Mouse (Mus musculus) heart, postnatal 0 days (tissue): ENCODE measurements around the gene Rab26. TPM values are rescaled to one million over a fixed set of nuclear protein-coding genes. Genes with fewer than 3 reads are reported as not detected.

ENCODE experiments used
- ATAC-seq: fragments of 200-750 bp; cut with Nextera tagmentation; 2 replicates; pipeline ENCODE4 v1.8.0; 2017; ENCODE audit warnings: low read depth, moderate number of reproducible peaks, moderate library complexity; ENCODE audit not compliant: insufficient read depth
- DNase-seq: peaks from one replicate; pipeline ENCODE4 v3.0.0-alpha.2; 2016; ENCODE audit warnings: low spot score
- H3K27ac ChIP-seq: fragments of 300-500 bp; sonication (generic); 2 replicates; pipeline ENCODE4 v1.5.1; 2014; ENCODE audit warnings: low read depth, mild to moderate bottlenecking
- H3K27me3 ChIP-seq: fragments of 300-500 bp; sonication (generic); 2 replicates; pipeline ENCODE4 v1.6.1; 2014; ENCODE audit warnings: low read length, mixed read lengths; ENCODE audit not compliant: control insufficient read depth, insufficient read depth
- H3K36me3 ChIP-seq: fragments of 300-500 bp; sonication (generic); replicated peaks from 2 replicates; pipeline ENCODE4 v1.6.1; 2014; ENCODE audit warnings: low read length, mixed read lengths; ENCODE audit not compliant: control insufficient read depth, insufficient read depth
- H3K4me1 ChIP-seq: fragments of 300-500 bp; sonication (generic); 2 replicates; pipeline ENCODE4 v1.6.1; 2014; ENCODE audit warnings: antibody characterized with exemption; ENCODE audit not compliant: control insufficient read depth, insufficient read depth
- H3K4me2 ChIP-seq: fragments of 300-500 bp; sonication (generic); 2 replicates; pipeline ENCODE4 v1.6.1; 2014; ENCODE audit warnings: low read depth, mild to moderate bottlenecking, low read length, moderate library complexity
- H3K4me3 ChIP-seq: fragments of 300-500 bp; sonication (generic); 2 replicates; pipeline ENCODE4 v1.5.1; 2014; ENCODE audit warnings: low read depth, low read length
- H3K9ac ChIP-seq: fragments of 300-500 bp; sonication (generic); replicated peaks from 2 replicates; pipeline ENCODE4 v1.6.1; 2014; ENCODE audit warnings: low read depth, low read length, mixed read lengths
- H3K9me3 ChIP-seq: fragments of 300-500 bp; sonication (generic); replicated peaks from 2 replicates; pipeline ENCODE4 v1.6.1; 2016; ENCODE audit warnings: low read length; ENCODE audit not compliant: control insufficient read depth
- CTCF ChIP-seq: IDR thresholded peaks from 2 replicates; pipeline ENCODE4 v1.5.1; 2016; ENCODE audit warnings: antibody characterized with exemption, control low read depth, low read depth
- EP300 ChIP-seq: IDR thresholded peaks from 2 replicates; pipeline ENCODE4 v1.6.1; 2016; ENCODE audit warnings: antibody characterized with exemption, low read depth
- WGBS: fragments of 180-500 bp; shearing (Covaris S2); extraction: QIAGEN DNeasy Blood & Tissue Kit; methylation state at CpG from one replicate; pipeline ENCODE4 v1.1.7; 2014; 5-methylcytosine and 5-hydroxymethylcytosine counted together
- polyA plus RNA-seq: library from polyadenylated mRNA; unstranded; fragments of >200 nt; fragmentation: Nextera tagmentation; extraction: Ambion mirVana; gene quantifications from 2 replicates; pipeline ENCODE4 v1.2.1, GENCODE M21; 2015
- total RNA-seq: library from RNA; depleted of rRNA; stranded (reverse); fragments of >200 nt; gene quantifications from 2 replicates; pipeline ENCODE4 v1.2.3, GENCODE M21; 2014; ENCODE audit warnings: low replicate concordance

The Rab26 gene
- total and polyA plus RNA-seq, 2 experiments from 2014 or later: 0.46 TPM; not detected in 1

- H3K36me3 ChIP-seq: no peaks in the 10 kb centered on the region
- ATAC-seq (no peak), DNase-seq (no peak)
- 62% methylated on average over 3 of the region's 3 CpGs for WGBS
- H3K9me3 ChIP-seq: no peaks in the 10 kb centered on the region
- no peak overlapping the region for H3K4me2 ChIP-seq
- H3K4me3 ChIP-seq: no peak overlapping the region
- H3K9ac ChIP-seq: no peak overlapping the region
- peaks cover 13% of the 10 kb centered on the region for H3K4me1 ChIP-seq
- H3K27ac ChIP-seq: no peak overlapping the region
- H3K27me3 ChIP-seq: no peaks in the 10 kb centered on the region
- TF ChIP-seq CTCF (no peak), EP300 (no peak)
Measured at GRCm38 (mm10) chr17:24546234-24546633, 12.2 kb upstream of the Rab26 start.

- H3K4me1 ChIP-seq: 0 out of 2 replicates have a peak, but pooled peaks cover 4% of the 10 kb centered on the region
- H3K4me3 ChIP-seq: no peak overlapping the region
- H3K4me2 ChIP-seq: no peak overlapping the region
- no peak overlapping the region for H3K9ac ChIP-seq
- WGBS: 89% methylated on average over 2 of the region's 2 CpGs
- no peaks in the 10 kb centered on the region for H3K9me3 ChIP-seq
- DNase-seq: no peak
- ATAC-seq: no peak
- H3K36me3 ChIP-seq: no peaks in the 10 kb centered on the region
- no peaks in the 10 kb centered on the region for H3K27me3 ChIP-seq
- H3K27ac ChIP-seq: no peak overlapping the region
- TF ChIP-seq EP300: no peak
- 0 out of 2 replicates have a peak, but pooled peaks have one; percentile 2 for TF ChIP-seq CTCF
Measured at GRCm38 (mm10) chr17:24545247-24545646, 11.2 kb upstream of the Rab26 start.

DNA sequence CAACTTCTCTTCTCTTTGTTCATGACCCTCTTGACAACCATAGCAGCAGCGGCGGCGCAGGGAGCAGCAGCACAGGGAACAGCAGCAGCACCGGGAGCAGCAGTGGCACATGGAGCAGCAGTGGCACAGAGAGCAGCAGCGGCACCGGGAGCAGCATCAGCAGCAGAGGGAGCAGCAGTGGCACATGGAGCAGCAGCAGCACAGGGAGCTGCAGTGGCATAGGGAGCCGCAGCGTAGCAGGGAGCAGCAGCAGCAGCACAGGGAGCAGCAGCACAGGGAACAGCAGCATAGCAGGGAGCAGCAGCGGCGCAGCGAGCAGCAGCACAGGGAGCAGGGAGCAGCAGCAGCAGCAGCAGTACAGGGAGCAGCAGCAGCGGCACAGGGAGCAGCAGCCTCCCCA is 10.6 kb upstream of the Rab26 start:
- Histone ChIP-seq H3K4me2 (no peak overlapping the region), H3K4me3 (no peak overlapping the region), H3K9ac (no peak overlapping the region; the same call in 1 of the 2 replicates)

GRCm38 (mm10) chr17:24540375-24540774 is 6.4 kb upstream of the Rab26 start:
- peak; percentile 64 for DNase-seq
- H3K4me3 ChIP-seq: no peak overlapping the region
- TF ChIP-seq EP300 (no peak), CTCF (peak; percentile 70)
- no peak overlapping the region for H3K27ac ChIP-seq
- H3K4me1 ChIP-seq: no peaks in the 10 kb centered on the region
- H3K27me3 ChIP-seq: no peaks in the 10 kb centered on the region
- H3K9me3 ChIP-seq: no peaks in the 10 kb centered on the region
- 9% methylated on average over 3 of the region's 3 CpGs for WGBS
- H3K9ac ChIP-seq: no peak overlapping the region
- H3K4me2 ChIP-seq: no peak overlapping the region
- H3K36me3 ChIP-seq: no peaks in the 10 kb centered on the region
- peak; percentile 67 for ATAC-seq

More for the DNA sequence above, 10.6 kb upstream of the Rab26 start:
- H3K9me3 ChIP-seq: no peaks in the 10 kb centered on the region
- WGBS: 18% methylated on average over 12 of the region's 12 CpGs
- H3K4me1 ChIP-seq: 0 out of 2 replicates have a peak, but pooled peaks cover 4% of the 10 kb centered on the region
- no peak for ATAC-seq
- no peak overlapping the region for H3K27ac ChIP-seq
- TF ChIP-seq CTCF: no peak
- TF ChIP-seq EP300: no peak
- no peak for DNase-seq
- H3K36me3 ChIP-seq: no peaks in the 10 kb centered on the region
- no peaks in the 10 kb centered on the region for H3K27me3 ChIP-seq

DNA sequence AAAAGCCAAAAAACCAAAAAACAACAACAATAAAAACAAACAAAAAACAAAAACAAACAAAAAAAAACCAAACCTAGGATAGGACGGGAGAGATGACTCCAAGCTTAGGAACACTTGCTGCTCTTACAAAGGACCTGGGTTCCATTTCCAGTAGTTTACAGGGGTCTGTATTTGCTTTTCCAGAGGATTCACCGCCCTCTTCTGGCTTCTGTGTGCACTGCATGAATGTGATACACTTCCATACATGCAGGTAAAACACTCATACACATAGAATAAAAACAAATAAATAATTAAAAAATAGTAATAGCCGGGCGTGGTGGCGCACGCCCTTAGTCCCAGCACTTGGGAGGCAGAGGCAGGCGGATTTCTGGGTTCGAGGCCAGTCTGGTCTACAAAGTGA is 4.9 kb upstream of the Rab26 start:
- Histone ChIP-seq H3K4me3 (no peak overlapping the region), H3K4me2 (no peak overlapping the region), H3K27me3 (no peaks in the 10 kb centered on the region), H3K9ac (no peak overlapping the region), H3K36me3 (no peaks in the 10 kb centered on the region), H3K9me3 (no peaks in the 10 kb centered on the region), H3K4me1 (no peaks in the 10 kb centered on the region), H3K27ac (no peak overlapping the region)
- DNase-seq (no peak), ATAC-seq (no peak)
- TF ChIP-seq EP300 (no peak), CTCF (peak; percentile 58)
- WGBS: 62% methylated on average over 8 of the region's 8 CpGs

GRCm38 (mm10) chr17:24537536-24537935 is 3.5 kb upstream of the Rab26 start:
- Histone ChIP-seq H3K4me3 (no peak overlapping the region), H3K36me3 (no peaks in the 10 kb centered on the region), H3K27ac (no peak overlapping the region), H3K9ac (no peak overlapping the region), H3K4me2 (no peak overlapping the region), H3K9me3 (no peaks in the 10 kb centered on the region), H3K4me1 (peaks cover 6% of the 10 kb centered on the region; the same call in 1 of the 2 replicates), H3K27me3 (no peaks in the 10 kb centered on the region)
- 34% methylated on average over 3 of the region's 3 CpGs for WGBS
- DNase-seq: no peak
- TF ChIP-seq EP300 (no peak), CTCF (no peak)
- ATAC-seq: no peak
